Mouse (Mus musculus): ENCODE results near the gene Slc40a1. TPM values are rescaled to one million over a fixed set of nuclear protein-coding genes. Genes with fewer than 3 reads are reported as not detected.

The Slc40a1 gene
- polyA plus RNA-seq (2012; fragmentation: generic; extraction: Trizol), result under 1 TPM; 0.09 to 0.20 TPM

DNA sequence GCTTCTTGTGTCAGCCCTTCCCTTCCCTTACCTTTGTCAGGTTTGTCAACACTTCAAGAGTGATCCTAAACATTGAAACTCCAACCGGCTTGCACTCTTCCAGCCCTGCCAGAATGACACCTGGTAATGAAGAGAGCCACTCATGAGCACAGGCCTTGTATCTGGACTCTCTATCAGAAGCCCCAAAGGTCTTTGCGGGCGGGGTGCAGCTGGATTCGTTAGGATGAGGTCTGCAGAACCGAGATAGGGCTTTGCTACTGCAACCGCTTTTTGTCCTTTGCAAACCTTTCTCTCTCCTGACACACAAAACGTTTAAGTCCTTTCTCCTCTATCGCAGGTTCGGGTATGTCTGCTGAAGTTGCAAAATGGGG, at the start of gene Slc40a1:
Gene Slc40a1 (minus strand): TSS at position 131 of the 371 bp plus-strand sequence.

DNA sequence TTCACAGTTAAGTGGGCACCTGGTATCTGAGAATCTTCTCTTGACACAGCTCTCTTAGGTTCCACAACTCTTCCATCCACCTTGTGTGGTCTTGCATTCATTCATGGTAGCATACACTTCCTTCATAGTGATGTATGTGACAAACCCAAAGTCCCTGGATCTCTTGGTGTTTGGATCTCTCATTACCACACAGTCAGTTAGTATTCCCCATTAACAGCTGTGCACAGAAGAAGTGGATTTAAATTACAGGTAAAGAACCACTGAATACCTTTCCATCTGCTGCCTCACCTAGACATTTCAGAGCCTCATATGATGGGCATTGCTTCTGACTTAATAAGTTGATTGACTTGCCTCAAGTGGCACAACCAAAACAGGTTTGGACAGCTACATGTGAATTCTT, 36.1 kb downstream of the Slc40a1 start, which contains the start of gene Gm5269:
Gene Gm5269 (minus strand): TSS at position 101 of the 400 bp plus-strand sequence.

Other genes with a start within 250 kb of the Slc40a1 start
- 1 to 10 TPM; 3.0 to 6.6 TPM for gene Wdr75, start 131.4 kb downstream of the Slc40a1 start, polyA plus RNA-seq (2012; fragmentation: generic; extraction: Trizol)
- not detected for gene Gm5269, start 36.2 kb downstream of the Slc40a1 start, polyA plus RNA-seq (2012; fragmentation: generic; extraction: Trizol)
- not detected for gene Dnah7b, start 139.8 kb upstream of the Slc40a1 start, polyA plus RNA-seq (2012; fragmentation: generic; extraction: Trizol)

All from C3H10T1/2 (cell line).